Mouse (Mus musculus): ENCODE data around the gene Gng2. TPM values are rescaled to one million over a fixed set of nuclear protein-coding genes. Genes with fewer than 3 reads are reported as not detected.

Gng2 gene
- polyA plus RNA-seq, 1 experiment = 9.9 TPM

- no peaks in the 10 kb centered on the region for H3K4me1 ChIP-seq (ENCODE audit: control insufficient read depth, insufficient read depth, insufficient read length, low read length)
- no peak overlapping the region for H3K27ac ChIP-seq (ENCODE audit: insufficient read depth, low read depth, low read length)
- H3K27me3 ChIP-seq (ENCODE audit: control insufficient read depth, insufficient read depth, low read length) = no peaks in the 10 kb centered on the region
- H3K36me3 ChIP-seq (ENCODE audit: control insufficient read depth, insufficient read depth, low read length) = no peaks in the 10 kb centered on the region
- TF ChIP-seq POLR2A (IDR thresholded peaks at IDR 0.05; ENCODE audit: low read depth, low read length) (no peak), CTCF (IDR thresholded peaks at IDR 0.05; ENCODE audit: extremely low read depth, insufficient read length, insufficient replicate concordance, low read depth, low read length) (peak; percentile 15; the same call in 1 of the 2 replicates)
- no peak overlapping the region for H3K4me3 ChIP-seq (ENCODE audit: low read depth, low read length)
These were observed 27.4 kb upstream of the Gng2 start for GRCm38 (mm10) chr14:20004777-20005289.

GRCm38 (mm10) chr14:19996853-19997252 lies 19.4 kb upstream of the Gng2 start:
- Histone ChIP-seq H3K27ac (ENCODE audit: insufficient read depth, low read depth, low read length) (no peak overlapping the region), H3K36me3 (ENCODE audit: control insufficient read depth, insufficient read depth, low read length) (no peaks in the 10 kb centered on the region), H3K27me3 (ENCODE audit: control insufficient read depth, insufficient read depth, low read length) (no peaks in the 10 kb centered on the region), H3K4me3 (ENCODE audit: low read depth, low read length) (no peak overlapping the region), H3K4me1 (ENCODE audit: control insufficient read depth, insufficient read depth, insufficient read length, low read length) (no peaks in the 10 kb centered on the region)
- WGBS = 95% methylated on average over 5 of the region's 5 CpGs
- TF ChIP-seq POLR2A (IDR thresholded peaks at IDR 0.05; ENCODE audit: low read depth, low read length) (no peak), CTCF (IDR thresholded peaks at IDR 0.05; ENCODE audit: extremely low read depth, insufficient read length, insufficient replicate concordance, low read depth, low read length) (no peak)

DNA sequence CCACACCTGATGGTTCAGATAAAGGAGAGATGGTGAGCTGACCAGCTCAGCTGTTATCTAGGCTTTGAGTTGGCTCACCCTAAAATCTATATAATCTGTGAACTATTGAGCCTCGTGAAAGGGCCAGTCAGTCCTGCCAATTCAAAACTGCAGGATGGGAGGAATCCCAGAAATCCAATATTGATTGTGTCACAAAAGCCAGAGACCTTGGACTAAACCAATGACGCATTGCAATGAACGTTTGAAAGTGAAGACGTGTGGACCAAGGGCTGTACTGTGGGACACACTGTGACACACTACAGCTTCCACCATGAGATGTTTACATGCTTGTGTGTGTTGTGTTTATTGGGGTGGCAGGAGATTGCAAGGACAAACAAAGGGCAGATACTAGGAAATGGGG lies 18.5 kb upstream of the Gng2 start:
- Histone ChIP-seq H3K27me3 (ENCODE audit: control insufficient read depth, insufficient read depth, low read length) (no peaks in the 10 kb centered on the region), H3K27ac (ENCODE audit: insufficient read depth, low read depth, low read length) (no peak overlapping the region), H3K36me3 (ENCODE audit: control insufficient read depth, insufficient read depth, low read length) (no peaks in the 10 kb centered on the region), H3K4me3 (ENCODE audit: low read depth, low read length) (no peak overlapping the region), H3K4me1 (ENCODE audit: control insufficient read depth, insufficient read depth, insufficient read length, low read length) (no peaks in the 10 kb centered on the region)
- 73% methylated on average over 4 of the region's 4 CpGs for WGBS
- TF ChIP-seq POLR2A (IDR thresholded peaks at IDR 0.05; ENCODE audit: low read depth, low read length) (no peak), CTCF (IDR thresholded peaks at IDR 0.05; ENCODE audit: extremely low read depth, insufficient read length, insufficient replicate concordance, low read depth, low read length) (no peak)

DNA sequence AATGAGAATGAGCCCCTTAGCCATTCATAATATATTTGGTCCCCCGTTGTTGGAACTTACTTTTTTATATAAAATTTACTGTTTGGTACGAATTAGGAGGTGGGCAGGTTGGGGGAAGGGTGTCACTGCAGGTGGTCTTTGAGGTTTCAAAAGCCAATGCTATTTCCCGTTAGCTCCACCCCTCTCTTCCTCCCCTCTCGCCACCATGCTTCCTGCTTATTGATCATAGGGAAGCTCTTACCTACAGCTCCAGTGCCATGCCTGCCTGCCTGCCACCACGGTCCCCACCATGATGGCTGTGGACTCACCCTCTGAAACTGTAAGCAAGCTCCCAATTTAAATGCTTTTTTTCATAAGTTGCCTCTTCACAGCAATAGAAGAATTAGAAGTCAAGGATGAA lies 16.6 kb upstream of the Gng2 start:
- H3K4me1 ChIP-seq (ENCODE audit: control insufficient read depth, insufficient read depth, insufficient read length, low read length) = no peaks in the 10 kb centered on the region
- no peak for TF ChIP-seq POLR2A (IDR thresholded peaks at IDR 0.05; ENCODE audit: low read depth, low read length)
- no peak overlapping the region for H3K27ac ChIP-seq (ENCODE audit: insufficient read depth, low read depth, low read length)
- no peaks in the 10 kb centered on the region for H3K36me3 ChIP-seq (ENCODE audit: control insufficient read depth, insufficient read depth, low read length)
- H3K4me3 ChIP-seq (ENCODE audit: low read depth, low read length) = no peak overlapping the region
- 55% methylated on average over 5 of the region's 5 CpGs for WGBS
- H3K27me3 ChIP-seq (ENCODE audit: control insufficient read depth, insufficient read depth, low read length) = no peaks in the 10 kb centered on the region

- Histone ChIP-seq H3K36me3 (ENCODE audit: control insufficient read depth, insufficient read depth, low read length) (no peaks in the 10 kb centered on the region), H3K27me3 (ENCODE audit: control insufficient read depth, insufficient read depth, low read length) (no peaks in the 10 kb centered on the region), H3K27ac (ENCODE audit: insufficient read depth, low read depth, low read length) (no peak overlapping the region), H3K4me3 (ENCODE audit: low read depth, low read length) (no peak overlapping the region), H3K4me1 (ENCODE audit: control insufficient read depth, insufficient read depth, insufficient read length, low read length) (no peaks in the 10 kb centered on the region)
- TF ChIP-seq CTCF (IDR thresholded peaks at IDR 0.05; ENCODE audit: extremely low read depth, insufficient read length, insufficient replicate concordance, low read depth, low read length) (no peak), POLR2A (IDR thresholded peaks at IDR 0.05; ENCODE audit: low read depth, low read length) (no peak)
- 46% methylated on average over 3 of the region's 3 CpGs for WGBS
These were observed 16.1 kb upstream of the Gng2 start for GRCm38 (mm10) chr14:19993570-19993883.

DNA sequence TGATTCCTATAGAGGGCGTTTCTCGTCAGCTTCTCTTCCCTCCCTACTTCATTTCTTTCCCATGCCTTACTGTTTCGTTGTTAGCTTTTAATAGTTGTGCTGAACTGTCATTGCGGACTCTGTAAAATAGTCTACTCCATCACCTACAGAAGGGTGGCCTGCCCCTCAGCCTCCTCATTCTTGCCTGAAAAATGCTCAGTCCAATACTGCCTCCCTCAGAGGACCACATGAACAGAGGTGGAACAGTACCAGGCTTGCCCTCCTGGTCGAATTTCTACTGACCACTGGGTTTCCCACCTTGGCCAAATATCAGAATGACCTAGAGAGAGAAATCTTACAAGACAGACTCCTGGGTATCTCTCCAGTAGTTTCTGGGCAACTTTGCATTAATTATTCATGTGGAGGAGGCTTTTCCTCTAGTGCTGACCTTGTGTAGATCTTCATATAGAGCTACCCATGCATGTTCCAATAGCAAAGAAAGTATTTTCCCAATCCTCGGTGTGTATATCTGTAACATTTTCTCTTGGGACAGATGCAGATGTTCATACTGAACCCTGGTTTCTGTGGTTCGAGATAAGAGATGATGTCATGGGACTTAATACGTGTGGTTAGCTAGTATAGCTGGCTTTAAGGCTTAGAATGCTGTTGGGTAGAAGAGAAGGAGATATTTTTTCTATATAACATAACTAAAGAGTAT lies 15.6 kb upstream of the Gng2 start:
- Histone ChIP-seq H3K36me3 (ENCODE audit: control insufficient read depth, insufficient read depth, low read length) (no peaks in the 10 kb centered on the region), H3K27me3 (ENCODE audit: control insufficient read depth, insufficient read depth, low read length) (no peaks in the 10 kb centered on the region), H3K4me3 (ENCODE audit: low read depth, low read length) (no peak overlapping the region), H3K4me1 (ENCODE audit: control insufficient read depth, insufficient read depth, insufficient read length, low read length) (no peaks in the 10 kb centered on the region), H3K27ac (ENCODE audit: insufficient read depth, low read depth, low read length) (no peak overlapping the region)
- WGBS = 72% methylated on average over 8 of the region's 8 CpGs
- TF ChIP-seq CTCF (IDR thresholded peaks at IDR 0.05; ENCODE audit: extremely low read depth, insufficient read length, insufficient replicate concordance, low read depth, low read length) = no peak
- no peak for TF ChIP-seq POLR2A (IDR thresholded peaks at IDR 0.05; ENCODE audit: low read depth, low read length)

- no peak overlapping the region for H3K4me3 ChIP-seq (ENCODE audit: low read depth, low read length)
- no peaks in the 10 kb centered on the region for H3K36me3 ChIP-seq (ENCODE audit: control insufficient read depth, insufficient read depth, low read length)
- no peak overlapping the region for H3K27ac ChIP-seq (ENCODE audit: insufficient read depth, low read depth, low read length)
- TF ChIP-seq POLR2A (IDR thresholded peaks at IDR 0.05; ENCODE audit: low read depth, low read length) (no peak), CTCF (IDR thresholded peaks at IDR 0.05; ENCODE audit: extremely low read depth, insufficient read length, insufficient replicate concordance, low read depth, low read length) (no peak)
- WGBS = 34% methylated on average over 3 of the region's 3 CpGs
- H3K4me1 ChIP-seq (ENCODE audit: control insufficient read depth, insufficient read depth, insufficient read length, low read length) = no peaks in the 10 kb centered on the region
- H3K27me3 ChIP-seq (ENCODE audit: control insufficient read depth, insufficient read depth, low read length) = no peaks in the 10 kb centered on the region
These were observed 14.4 kb upstream of the Gng2 start for GRCm38 (mm10) chr14:19991861-19992260.

Data from small intestine, adult 2 months (tissue).